Mouse (Mus musculus): ENCODE measurements around the gene Lrmp.

The Lrmp gene

DNA sequence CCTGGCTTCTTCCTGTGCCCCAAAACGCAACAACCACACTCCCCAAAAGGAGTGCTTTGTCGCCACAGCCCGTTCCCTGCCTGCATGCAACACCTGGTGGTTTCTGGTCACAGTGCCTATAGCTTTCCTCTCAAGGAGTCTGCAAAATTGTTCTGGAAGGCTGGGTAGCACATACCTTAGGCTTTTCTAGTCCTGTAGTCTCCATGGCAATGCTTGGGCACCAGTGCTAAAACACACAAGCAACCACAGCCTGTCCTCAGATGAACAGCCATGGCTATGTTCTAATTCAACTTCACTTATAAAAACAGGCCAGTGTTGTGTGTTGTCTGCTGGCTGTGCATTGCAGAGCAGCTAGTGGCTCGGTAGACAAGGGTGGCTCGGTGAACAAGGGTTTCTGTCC, 21.4 kb downstream of the Lrmp start:
- no peak for DNase-seq (ENCODE audit: low read depth)

DNA sequence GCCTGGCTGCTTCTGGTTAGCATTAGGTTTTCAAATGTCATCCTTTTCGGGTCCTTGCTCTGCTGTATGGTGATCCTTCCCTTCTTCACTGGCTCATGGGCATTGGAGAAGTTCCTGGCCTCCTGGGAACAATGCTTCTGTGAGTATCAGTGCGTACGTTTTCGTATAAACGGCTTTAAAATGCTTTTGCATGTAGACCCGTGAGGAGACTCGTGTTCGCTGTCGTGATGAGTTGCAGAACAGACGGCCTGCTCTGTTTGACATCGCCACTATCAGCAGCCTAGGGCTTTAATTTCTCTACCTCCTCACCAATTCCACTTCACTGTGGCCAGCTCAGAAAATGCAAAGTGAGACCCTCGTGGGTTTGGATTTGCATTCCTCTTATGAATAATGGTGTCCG, 23.8 kb downstream of the Lrmp start:
- DNase-seq (ENCODE audit: low read depth): no peak

DNA sequence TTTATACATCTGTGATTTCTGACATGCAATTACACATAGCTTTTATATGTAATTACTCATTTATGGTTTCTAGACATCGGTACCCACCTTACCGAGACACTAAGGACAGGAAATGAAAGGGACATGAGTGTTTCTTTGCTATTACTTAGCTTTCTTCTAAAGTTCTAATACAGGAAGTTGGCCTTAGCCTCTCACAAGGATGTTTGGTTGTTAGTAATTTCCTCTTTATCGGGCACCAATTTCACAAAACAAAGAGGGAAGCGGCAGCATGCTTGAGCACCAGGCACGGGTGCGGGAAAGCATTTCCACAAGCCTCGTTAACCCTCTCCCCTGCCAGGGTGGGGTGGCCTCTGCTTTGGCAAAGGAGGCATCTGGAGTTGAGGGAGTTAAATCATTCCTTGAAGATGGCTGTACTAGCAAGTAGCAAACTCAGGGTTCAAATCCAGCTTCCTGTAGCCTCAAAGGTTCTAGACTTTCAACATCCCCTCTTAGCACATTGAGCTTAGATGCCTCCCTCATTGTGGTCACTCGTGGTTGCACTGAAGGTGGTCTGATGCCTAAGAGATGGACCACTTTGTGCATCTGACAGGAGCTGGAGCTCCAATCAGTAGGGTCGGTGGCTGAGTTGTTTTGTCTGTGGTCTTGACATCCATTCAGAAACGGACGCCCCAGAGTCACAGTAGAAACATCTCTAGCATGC, 24.5 kb downstream of the Lrmp start:
- DNase-seq (ENCODE audit: low read depth): no peak

DNA sequence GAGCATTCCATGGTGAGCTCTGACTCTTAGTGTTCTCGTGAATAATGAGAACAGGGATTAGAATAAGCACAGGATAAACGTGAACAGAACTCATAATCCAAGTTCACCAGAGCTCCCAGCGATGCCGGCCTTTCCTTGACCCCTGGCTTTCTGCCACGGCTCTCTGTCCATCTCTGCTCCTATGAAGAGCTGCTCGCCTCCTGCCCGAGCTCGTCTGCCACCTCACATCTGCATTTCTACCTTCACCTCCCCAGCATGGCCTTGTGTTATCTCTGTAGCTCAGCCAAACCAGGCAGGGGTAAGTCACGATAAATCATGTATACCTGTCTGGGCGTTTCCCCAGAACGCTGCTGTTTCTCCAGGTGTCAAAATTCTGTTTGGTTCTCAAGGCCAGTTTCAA, 25.3 kb downstream of the Lrmp start:
- no peak for DNase-seq (ENCODE audit: low read depth)

DNA sequence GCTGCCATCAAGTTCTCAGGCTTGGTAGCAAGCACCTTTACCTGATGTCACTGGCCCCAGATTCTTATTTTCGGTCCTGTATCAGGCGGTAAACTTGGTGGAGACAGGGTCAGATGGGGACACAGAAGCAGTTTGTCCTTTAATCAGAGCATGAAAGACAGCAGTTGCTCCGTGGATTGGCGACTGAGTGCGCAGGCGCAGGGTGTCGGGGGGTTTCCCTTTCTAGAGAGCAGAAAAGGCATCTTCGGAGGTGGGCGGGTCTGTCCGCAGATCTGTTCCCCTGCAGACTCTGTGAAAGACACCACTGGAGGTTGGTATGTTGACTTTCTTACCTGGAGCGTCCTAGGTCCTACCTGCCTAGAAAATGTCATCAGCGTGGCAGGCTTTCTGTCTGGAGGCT, 26.4 kb downstream of the Lrmp start:
- no peak for DNase-seq (ENCODE audit: low read depth)

DNA sequence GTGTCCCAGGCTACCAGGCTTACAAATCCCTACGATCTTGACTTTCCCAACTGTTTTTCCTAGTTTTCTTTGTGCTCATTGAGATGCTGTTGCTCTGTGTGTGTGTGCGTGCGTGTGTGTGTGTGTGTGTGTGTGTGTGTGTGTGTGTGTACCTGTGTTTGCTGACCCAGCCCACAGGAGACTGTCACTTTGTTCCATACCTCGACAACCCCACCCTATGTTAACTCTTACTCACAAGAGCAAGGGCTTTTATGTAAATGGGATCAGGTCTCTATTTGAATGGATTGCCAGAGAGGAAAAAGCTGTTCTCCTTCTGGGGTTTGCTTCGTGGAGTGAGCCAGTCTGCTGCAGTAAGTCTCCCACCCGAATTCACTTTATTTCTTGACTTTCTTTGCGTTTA, 29.7 kb downstream of the Lrmp start:
- no peak for DNase-seq (ENCODE audit: low read depth)

DNA sequence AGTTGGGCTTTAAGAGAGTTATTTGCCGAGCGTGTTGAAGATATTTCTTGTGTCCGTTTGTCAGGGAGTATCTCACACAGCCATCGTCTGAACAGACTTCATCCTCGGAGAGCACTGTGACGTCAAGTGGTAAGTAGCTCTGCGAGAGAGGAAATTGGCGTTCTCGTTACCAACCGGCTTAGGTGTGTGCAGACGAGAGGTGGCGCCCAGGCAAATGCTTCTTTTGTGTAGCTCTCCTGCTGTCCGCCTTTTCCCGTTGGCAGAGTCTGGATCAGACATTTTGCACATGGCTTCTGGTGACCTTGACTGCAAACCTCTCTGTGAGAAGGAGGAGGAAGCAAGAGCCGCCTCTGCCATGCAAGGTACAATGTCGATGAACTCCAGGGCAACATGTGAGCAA, 32.3 kb downstream of the Lrmp start:
- DNase-seq (ENCODE audit: low read depth): no peak

DNA sequence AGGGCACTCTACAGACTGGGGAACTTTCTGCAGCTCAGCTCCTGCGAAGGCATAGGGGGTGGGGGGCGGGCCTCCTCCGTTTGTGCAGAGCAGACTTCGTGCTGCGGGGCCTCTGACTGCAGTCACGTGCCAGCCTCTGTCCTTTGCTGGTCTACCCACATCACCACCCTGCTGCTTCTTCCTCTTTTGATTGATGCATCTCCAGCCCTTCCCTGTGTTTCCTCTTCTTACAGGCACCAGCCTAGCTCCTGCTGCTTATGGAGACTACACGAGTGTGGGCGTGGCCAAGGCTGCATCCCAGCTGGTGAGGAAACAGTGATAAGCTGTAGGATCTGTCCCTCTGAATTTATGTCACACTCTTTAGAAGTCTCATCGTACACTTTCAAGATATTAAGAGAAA, 33.6 kb downstream of the Lrmp start:
- no peak for DNase-seq (ENCODE audit: low read depth)

DNA sequence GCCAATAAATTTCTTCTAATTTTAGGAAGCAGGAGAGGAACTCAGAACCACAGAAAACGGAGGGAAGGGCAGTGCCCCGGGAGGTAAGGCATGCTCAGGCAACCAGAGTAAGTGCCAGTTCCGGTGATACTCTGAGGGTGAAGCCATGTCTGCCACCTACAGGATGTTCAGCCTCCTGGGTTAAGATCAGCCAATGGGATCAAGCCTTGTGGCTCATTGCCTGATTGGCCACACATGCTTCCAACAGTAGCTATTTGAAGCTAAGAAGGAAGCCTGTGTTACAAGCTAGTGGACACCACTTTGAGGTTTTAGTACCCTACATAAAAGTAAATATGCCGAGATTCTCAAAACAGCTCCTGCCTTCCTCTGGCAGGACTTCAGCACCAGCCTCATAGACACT, 43.2 kb downstream of the Lrmp start:
- peak; percentile 29 for DNase-seq (ENCODE audit: low read depth)

DNA sequence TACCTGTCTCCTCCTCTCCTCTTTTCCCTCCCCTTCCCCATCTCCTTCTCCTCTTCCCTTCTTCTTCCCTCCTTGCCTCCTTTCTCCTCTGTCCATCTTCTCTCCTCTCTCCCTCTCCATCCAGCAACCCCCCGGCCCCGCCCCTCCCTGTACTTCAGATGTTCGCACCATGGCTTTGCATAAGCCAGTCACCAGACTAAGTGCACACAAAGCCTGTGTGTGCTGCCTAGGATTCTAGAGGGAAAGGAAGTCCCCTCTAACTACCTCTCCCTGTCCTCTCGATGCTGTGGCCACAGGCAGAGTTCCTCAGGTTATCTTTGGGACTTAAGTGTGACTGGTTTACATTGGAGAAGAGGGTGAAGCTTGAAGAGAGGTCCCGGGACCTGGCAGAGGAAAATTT, 45.1 kb downstream of the Lrmp start:
- no peak for DNase-seq (ENCODE audit: low read depth)

DNA sequence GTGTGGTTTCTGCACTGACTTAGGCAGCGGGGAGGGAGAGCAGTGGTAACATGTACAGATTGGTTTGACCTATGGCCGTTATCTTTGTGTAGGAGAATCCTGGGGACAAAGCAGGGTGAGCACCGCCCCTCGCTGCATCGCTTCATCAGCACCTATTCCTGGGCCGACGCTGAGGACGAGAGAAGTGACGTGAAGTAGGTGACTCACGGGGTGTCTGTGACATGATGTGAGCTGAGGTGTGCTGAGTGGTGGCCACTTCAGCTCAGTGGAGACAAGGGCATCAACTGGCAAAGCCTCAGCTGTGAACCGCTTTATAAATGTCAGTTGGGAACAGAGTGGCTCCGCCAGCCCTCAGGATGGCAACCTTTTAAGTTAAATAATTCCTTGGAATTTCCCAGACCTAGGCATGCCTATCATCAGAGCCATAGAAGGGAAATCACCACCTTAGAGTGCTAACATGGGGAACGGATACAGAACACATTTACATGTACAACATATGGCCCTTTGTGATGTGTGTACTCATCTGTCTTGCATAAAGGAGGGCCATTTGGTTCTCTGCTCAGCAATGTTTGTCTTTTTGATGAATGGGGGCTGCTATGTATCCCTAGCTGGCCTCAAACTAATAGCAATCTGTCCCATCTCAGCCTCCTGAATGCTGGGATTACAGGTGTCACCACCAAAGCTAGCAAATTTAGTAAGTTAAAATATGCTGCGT, 56.6 kb downstream of the Lrmp start:
- no peak for DNase-seq (ENCODE audit: low read depth)

DNA sequence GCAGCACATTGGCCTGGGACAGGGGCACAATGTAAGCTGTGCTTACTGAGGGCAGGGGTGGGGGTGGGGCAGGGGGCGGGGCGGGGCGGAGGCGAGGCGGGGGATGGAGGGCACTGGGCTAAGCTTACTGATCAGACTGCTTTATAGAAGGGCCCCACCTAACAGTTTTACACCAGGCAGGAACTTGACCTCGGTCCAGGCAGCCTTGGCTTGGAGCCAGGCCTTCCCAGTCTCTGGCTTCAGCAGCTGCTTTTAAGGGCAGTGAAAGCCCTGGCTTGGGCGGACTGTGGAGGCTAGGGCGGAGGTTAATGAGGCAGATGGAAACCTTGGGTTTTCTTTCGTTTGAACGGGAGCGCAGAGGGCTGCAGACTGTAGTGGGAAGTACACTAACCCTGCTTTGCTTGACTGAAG, 58.3 kb downstream of the Lrmp start:
- peak; percentile 74 for DNase-seq (ENCODE audit: low read depth)

DNA sequence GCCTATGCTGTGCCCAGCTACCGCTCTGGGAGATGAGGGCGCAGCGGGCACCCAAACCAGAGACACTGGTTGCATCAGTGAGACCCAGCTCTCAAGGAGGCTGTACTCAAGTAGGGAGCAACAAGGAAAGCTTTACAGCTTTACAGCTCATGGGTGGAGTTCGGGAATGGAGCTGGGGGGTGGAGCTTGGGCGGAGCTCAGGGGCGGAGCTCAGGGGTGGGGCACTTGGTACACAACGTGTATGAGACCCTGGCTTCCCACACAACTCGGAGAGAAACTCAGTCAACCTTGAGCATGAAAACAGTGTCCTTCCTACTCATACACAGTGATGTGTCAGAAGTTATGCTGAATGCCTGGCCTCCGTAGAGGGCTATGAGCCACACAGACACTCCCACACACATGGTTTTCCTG, 60.1 kb downstream of the Lrmp start:
- peak; percentile 22 for DNase-seq (ENCODE audit: low read depth)

DNA sequence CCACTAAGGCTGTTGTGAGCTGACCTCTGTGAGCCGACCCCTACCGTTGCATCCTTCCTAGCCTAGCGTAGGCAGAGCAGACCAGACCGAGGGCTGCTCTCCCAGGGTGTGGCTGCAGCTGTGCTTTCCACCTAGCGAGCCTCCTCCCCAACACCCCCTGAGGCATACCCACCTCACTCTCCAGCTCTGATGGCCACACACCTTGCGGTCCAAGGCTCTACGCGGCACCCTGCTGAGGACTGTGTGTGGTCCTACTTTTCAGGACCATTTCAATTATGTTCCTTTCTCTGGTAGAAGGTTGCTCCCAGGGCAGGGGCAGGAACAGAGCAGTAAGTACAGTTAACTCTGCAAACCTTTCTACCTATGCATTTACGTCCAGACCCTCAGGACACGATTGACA, 61.0 kb downstream of the Lrmp start:
- no peak for DNase-seq (ENCODE audit: low read depth)

DNA sequence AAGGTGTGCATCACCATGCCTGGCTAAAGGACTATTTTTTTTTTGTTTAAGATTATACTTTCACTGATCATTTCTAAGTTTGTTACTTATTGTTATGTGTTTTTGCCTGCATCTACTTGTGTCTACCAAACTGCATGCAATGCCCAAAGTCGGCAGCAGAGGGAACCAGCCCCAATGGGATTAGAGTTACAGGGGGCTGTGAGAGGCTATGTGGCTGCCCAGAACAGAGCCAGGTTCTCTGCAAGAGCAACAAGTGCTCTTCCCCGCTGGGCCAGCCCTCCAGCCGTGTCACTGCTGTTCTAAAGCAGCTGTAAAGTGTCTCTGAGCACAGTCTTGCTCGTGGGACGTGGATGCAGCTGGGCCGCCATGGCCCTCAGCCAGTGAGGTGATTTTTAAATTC, 64.2 kb downstream of the Lrmp start:
- DNase-seq (ENCODE audit: low read depth): peak; percentile 77

DNA sequence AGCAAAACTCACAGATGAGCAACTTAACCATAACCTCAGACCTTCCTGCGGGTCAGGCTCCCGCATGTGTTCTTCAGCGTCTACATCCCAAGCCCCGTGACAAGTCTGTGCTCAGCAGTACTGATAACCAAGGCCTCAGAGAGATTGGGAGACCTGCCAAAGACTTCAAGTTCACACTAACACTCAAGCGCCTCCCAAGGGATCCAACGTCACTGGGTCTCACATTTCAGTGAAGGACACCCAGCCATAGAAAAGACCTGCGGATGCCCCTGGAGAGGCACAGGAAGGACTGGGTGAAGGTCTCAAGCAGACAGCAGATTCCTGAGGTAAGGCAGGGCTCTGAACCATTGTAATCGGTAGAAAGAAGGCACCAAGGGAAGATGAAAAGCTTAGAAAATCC, 66.6 kb downstream of the Lrmp start:
- no peak for DNase-seq (ENCODE audit: low read depth)

DNA sequence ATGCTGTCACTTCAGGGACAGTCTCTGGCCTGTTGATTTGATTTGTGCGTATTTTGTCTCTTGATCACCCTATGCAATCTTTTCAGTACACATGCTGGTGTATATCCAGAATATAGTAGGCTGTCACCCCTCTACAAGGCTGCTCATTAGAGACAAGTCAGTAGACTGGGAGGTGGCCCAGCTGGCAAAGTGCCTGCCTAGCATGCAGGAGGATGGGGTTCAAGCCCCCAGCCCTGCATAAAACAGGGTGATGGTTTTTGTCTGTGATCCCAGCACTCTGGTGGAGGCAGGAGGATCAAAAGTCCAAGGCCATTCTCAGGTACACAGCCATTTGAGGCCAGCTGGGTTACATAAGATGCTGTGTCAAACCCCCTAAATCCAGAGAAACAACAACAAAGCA, 70.6 kb downstream of the Lrmp start:
- no peak for DNase-seq (ENCODE audit: low read depth)

DNA sequence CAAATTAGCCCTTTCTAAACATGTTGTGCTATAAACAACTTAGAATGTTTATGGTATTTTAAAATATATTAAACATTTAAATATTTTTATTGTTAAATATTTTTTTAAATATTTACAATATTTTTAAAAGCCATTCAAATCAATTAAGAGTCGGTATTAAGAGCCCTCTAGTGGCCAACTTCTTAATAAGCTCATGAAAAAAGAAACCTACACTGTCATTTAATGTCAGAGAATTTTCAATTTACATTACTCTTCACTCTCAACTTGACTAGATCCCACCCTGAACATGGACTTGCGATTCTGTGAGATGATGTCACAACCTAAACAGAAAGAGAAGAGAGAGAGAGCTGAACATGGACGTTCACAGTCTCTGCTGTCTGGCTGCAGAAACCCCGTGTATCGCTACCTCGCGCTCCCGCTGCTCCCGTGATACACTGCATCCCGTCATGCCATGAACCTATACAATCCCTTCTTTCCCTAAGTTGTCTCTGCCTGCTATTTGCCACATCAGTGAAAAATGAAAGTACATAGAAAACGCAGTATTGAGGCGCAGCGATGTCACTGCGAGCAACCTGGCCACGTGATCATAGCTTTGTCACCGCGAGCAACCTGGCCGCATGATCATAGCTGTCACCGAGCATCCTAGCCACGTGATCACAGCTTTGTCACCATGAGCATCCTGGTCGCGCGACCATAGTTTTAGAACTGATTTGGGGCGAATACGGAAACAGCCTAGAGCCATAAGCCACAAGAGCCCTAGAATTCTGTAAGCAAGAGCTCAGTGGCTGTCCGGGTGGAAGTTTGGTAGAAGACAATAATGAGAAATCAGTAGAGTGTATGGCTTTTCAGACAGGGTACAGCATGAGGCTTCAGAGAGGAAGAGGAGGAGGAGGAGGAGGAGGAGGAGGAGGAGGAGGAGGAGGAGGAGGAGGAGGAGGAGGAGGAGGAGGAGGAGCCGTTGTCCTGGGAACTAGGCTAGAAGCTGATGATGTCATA, 71.9 kb downstream of the Lrmp start:
- peak; percentile 74 for DNase-seq (ENCODE audit: low read depth)

DNA sequence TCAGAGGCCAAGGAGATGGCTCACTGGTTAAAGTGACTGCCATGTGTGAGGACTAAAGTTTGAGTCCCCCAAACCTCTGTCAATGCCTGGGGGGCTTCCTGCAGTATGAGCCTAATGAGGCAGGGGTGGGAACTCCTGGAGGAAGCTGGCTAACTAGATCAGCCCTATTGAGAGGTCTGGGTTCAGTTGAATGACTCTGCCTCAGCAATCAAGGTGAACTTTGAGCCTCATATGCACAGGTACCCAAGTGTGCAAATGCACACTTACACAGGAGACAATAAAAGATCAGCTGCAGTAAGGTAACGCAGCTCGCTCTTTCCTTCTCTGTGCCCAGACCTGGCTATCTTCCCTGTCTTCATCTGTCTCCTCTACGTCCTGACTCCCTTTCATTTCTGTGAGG, 77.6 kb downstream of the Lrmp start:
- no peak for DNase-seq (ENCODE audit: low read depth)

DNA sequence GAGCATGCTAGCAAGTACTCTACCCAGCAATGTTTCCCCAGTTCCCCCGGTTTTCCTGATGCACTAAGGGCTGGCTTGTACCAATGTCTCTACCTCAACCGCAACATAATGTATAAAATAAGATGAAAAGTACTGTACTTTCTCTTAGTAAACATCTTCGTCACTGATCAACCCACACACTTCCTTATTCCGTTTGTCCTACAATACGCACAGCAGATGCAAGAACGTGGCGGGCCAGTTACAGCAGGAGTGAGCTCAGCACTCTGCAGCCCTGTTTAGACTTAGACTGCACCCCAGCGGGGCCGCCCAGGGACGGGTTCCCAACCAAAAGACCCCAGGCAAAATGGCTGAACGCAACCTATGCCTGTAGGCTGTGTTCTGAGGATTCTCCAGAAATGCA, 78.0 kb downstream of the Lrmp start:
- no peak for DNase-seq (ENCODE audit: low read depth)

DNA sequence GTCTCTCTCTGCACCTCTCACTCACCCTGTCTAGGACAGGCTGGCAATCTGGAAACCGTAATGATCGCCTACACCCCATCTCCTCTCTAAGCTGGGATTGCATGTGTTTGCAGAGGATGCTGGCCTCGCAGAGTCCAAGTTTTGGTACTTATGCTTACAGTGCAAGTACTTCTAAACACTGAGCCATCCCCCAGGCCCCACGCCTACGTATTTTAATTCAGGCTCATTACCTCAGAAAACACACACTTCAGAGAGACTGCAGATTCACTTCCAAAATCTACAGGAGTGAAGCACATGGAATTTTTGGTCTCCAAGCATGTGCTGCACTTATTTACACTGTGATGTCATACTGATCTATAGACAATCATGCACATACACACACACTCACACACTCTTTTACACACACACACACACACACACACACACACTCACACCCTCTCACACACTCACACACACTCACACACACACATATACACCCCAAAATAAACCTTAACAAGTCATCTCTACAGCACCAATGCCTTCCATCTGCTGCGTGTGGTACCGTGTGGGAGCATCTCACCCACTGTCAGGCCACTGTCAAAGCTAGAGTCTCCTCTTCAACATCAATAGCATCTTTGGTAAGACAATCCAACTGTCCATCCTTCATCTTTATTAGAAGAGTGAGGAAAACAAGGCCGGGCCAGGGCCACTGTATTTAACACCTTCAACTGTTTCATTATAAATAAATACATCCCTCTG, 82.7 kb downstream of the Lrmp start:
- DNase-seq (ENCODE audit: low read depth): no peak

Data from NIH3T3 (cell line).